Mouse (Mus musculus): ENCODE results near the gene Egr2.

- TF ChIP-seq CTCF (IDR thresholded peaks at IDR 0.05; ENCODE audit: borderline replicate concordance, insufficient read depth, low read depth, low read length) (no peak), POLR2A (IDR thresholded peaks at IDR 0.05; ENCODE audit: borderline replicate concordance, insufficient read depth, low read length) (no peak)
Observed at GRCm38 (mm10) chr10:67497951-67498350, 37.3 kb upstream of the Egr2 start.
